Mouse (Mus musculus): Measurements from ENCODE around the gene Ggnbp2. TPM values are rescaled to one million over a fixed set of nuclear protein-coding genes. Genes with fewer than 3 reads are reported as not detected.
A peak's percentile ranks its signal among the peaks of the same experiment; 100 is the strongest.

Gene Ggnbp2
- 170 and 191 TPM in 2 replicates for total RNA-seq (2014; fragmentation: Nextera tagmentation)
- 127 and 156 TPM in 2 replicates for total RNA-seq (2017)
- 126 and 142 TPM in 2 replicates for polyA plus RNA-seq (2012)

- Histone ChIP-seq H3K27me3 (ENCODE audit: insufficient read depth, low read length) (no peaks in the 10 kb centered on the region), H3K4me3 (ENCODE audit: low read depth, low read length) (peak within 1 kb of the TSS; percentile 97), H3K4me1 (ENCODE audit: insufficient read depth, low read depth, low read length) (peaks cover 38% of the 10 kb centered on the region), H3K9me3 (replicated peaks) (no peaks in the 10 kb centered on the region), H3K36me3 (replicated peaks) (peaks cover 29% of the 10 kb centered on the region)
- TF ChIP-seq CTCF (IDR thresholded peaks at IDR 0.05; ENCODE audit: low read depth, low read length) (no peak), GATA1 (IDR thresholded peaks at IDR 0.05; ENCODE audit: borderline replicate concordance, low read length) (no peak), GATA2 (IDR thresholded peaks at IDR 0.05; ENCODE audit: borderline replicate concordance, low read depth, low read length) (no peak), TAL1 (conservative IDR thresholded peaks at IDR 0.05; ENCODE audit: low read depth, low read length) (no peak), POLR2AphosphoS5 (IDR thresholded peaks at IDR 0.05; ENCODE audit: insufficient replicate concordance, low read depth, low read length) (no peak)
- peak; percentile 18; the same call in 1 of the 2 replicates for ATAC-seq (ENCODE audit: extremely low read depth, insufficient number of reproducible peaks, low FRiP score, poor library complexity, severe bottlenecking)
- peak; percentile 85 for DNase-seq (ENCODE audit: low spot score)
Observed at GRCm38 (mm10) chr11:84870337-84871043, at the start of gene Ggnbp2. TSS of gene Ggnbp2 (minus strand) at chr11:84870817.

GRCm38 (mm10) chr11:84919951-84920350 lies 49.3 kb upstream of the Ggnbp2 start:
- no peak overlapping the region for H3K4me3 ChIP-seq (ENCODE audit: low read depth, low read length)
- H3K9me3 ChIP-seq (replicated peaks) = no peaks in the 10 kb centered on the region
- no peaks in the 10 kb centered on the region for H3K36me3 ChIP-seq (replicated peaks)
- H3K27me3 ChIP-seq (ENCODE audit: insufficient read depth, low read length) = peaks cover 40% of the 10 kb centered on the region
- DNase-seq (ENCODE audit: low spot score) = no peak
- TF ChIP-seq GATA1 (IDR thresholded peaks at IDR 0.05; ENCODE audit: borderline replicate concordance, low read length) = no peak
- no peak for TF ChIP-seq POLR2AphosphoS5 (IDR thresholded peaks at IDR 0.05; ENCODE audit: insufficient replicate concordance, low read depth, low read length)
- no peak for TF ChIP-seq TAL1 (conservative IDR thresholded peaks at IDR 0.05; ENCODE audit: low read depth, low read length)
- TF ChIP-seq CTCF (IDR thresholded peaks at IDR 0.05; ENCODE audit: low read depth, low read length) = no peak
- no peak for TF ChIP-seq GATA2 (IDR thresholded peaks at IDR 0.05; ENCODE audit: borderline replicate concordance, low read depth, low read length)
- ATAC-seq (ENCODE audit: extremely low read depth, insufficient number of reproducible peaks, low FRiP score, poor library complexity, severe bottlenecking) = no peak
- H3K4me1 ChIP-seq (ENCODE audit: insufficient read depth, low read depth, low read length) = peaks cover 26% of the 10 kb centered on the region

- no peak for TF ChIP-seq GATA2 (IDR thresholded peaks at IDR 0.05; ENCODE audit: borderline replicate concordance, low read depth, low read length)
- TF ChIP-seq CTCF (IDR thresholded peaks at IDR 0.05; ENCODE audit: low read depth, low read length) = peak; percentile 36
- peak; percentile 30 for DNase-seq (ENCODE audit: low spot score)
- H3K4me1 ChIP-seq (ENCODE audit: insufficient read depth, low read depth, low read length) = peaks cover 33% of the 10 kb centered on the region
Observed at GRCm38 (mm10) chr11:84919276-84919675, 48.7 kb upstream of the Ggnbp2 start.

GRCm38 (mm10) chr11:84918425-84918824 lies 47.8 kb upstream of the Ggnbp2 start:
- 0 out of 2 replicates have a peak, but pooled peaks have one; percentile 29 for ATAC-seq (ENCODE audit: extremely low read depth, insufficient number of reproducible peaks, low FRiP score, poor library complexity, severe bottlenecking)
- H3K36me3 ChIP-seq (replicated peaks) = peaks cover 15% of the 10 kb centered on the region
- H3K4me1 ChIP-seq (ENCODE audit: insufficient read depth, low read depth, low read length) = peaks cover 42% of the 10 kb centered on the region
- H3K4me3 ChIP-seq (ENCODE audit: low read depth, low read length) = no peak overlapping the region; the same call in 1 of the 2 replicates
- no peaks in the 10 kb centered on the region for H3K9me3 ChIP-seq (replicated peaks)
- DNase-seq (ENCODE audit: low spot score) = peak; percentile 64
- no peak for TF ChIP-seq POLR2AphosphoS5 (IDR thresholded peaks at IDR 0.05; ENCODE audit: insufficient replicate concordance, low read depth, low read length)
- TF ChIP-seq CTCF (IDR thresholded peaks at IDR 0.05; ENCODE audit: low read depth, low read length) = peak; percentile 93
- no peak for TF ChIP-seq TAL1 (conservative IDR thresholded peaks at IDR 0.05; ENCODE audit: low read depth, low read length)
- no peak for TF ChIP-seq GATA1 (IDR thresholded peaks at IDR 0.05; ENCODE audit: borderline replicate concordance, low read length)
- TF ChIP-seq GATA2 (IDR thresholded peaks at IDR 0.05; ENCODE audit: borderline replicate concordance, low read depth, low read length) = no peak
- H3K27me3 ChIP-seq (ENCODE audit: insufficient read depth, low read length) = peaks cover 30% of the 10 kb centered on the region

More at GRCm38 (mm10) chr11:84919276-84919675, 48.7 kb upstream of the Ggnbp2 start:
- peaks cover 35% of the 10 kb centered on the region for H3K27me3 ChIP-seq (ENCODE audit: insufficient read depth, low read length)
- H3K36me3 ChIP-seq (replicated peaks) = peaks cover 7% of the 10 kb centered on the region
- no peak overlapping the region for H3K4me3 ChIP-seq (ENCODE audit: low read depth, low read length)
- no peak for ATAC-seq (ENCODE audit: extremely low read depth, insufficient number of reproducible peaks, low FRiP score, poor library complexity, severe bottlenecking)
- no peaks in the 10 kb centered on the region for H3K9me3 ChIP-seq (replicated peaks)

GRCm38 (mm10) chr11:84916703-84917300 lies 46.2 kb upstream of the Ggnbp2 start:
- Histone ChIP-seq H3K9me3 (replicated peaks) (no peaks in the 10 kb centered on the region), H3K4me3 (ENCODE audit: low read depth, low read length) (peak overlapping the region; percentile 98; the same call in 1 of the 2 replicates), H3K36me3 (replicated peaks) (peaks cover 31% of the 10 kb centered on the region), H3K27me3 (ENCODE audit: insufficient read depth, low read length) (peaks cover 14% of the 10 kb centered on the region), H3K4me1 (ENCODE audit: insufficient read depth, low read depth, low read length) (peaks cover 47% of the 10 kb centered on the region)
- no peak for ATAC-seq (ENCODE audit: extremely low read depth, insufficient number of reproducible peaks, low FRiP score, poor library complexity, severe bottlenecking)
- no peak for DNase-seq (ENCODE audit: low spot score)
- TF ChIP-seq CTCF (IDR thresholded peaks at IDR 0.05; ENCODE audit: low read depth, low read length) (no peak), GATA1 (IDR thresholded peaks at IDR 0.05; ENCODE audit: borderline replicate concordance, low read length) (no peak), POLR2AphosphoS5 (IDR thresholded peaks at IDR 0.05; ENCODE audit: insufficient replicate concordance, low read depth, low read length) (no peak), TAL1 (conservative IDR thresholded peaks at IDR 0.05; ENCODE audit: low read depth, low read length) (no peak), GATA2 (IDR thresholded peaks at IDR 0.05; ENCODE audit: borderline replicate concordance, low read depth, low read length) (no peak)

GRCm38 (mm10) chr11:84916053-84916702 lies 45.6 kb upstream of the Ggnbp2 start, which contains the start of gene Znhit3:
TSS of gene Znhit3 (minus strand) at chr11:84916366.
- Histone ChIP-seq H3K27me3 (ENCODE audit: insufficient read depth, low read length) (peaks cover 10% of the 10 kb centered on the region), H3K36me3 (replicated peaks) (peaks cover 37% of the 10 kb centered on the region), H3K4me1 (ENCODE audit: insufficient read depth, low read depth, low read length) (peaks cover 47% of the 10 kb centered on the region), H3K4me3 (ENCODE audit: low read depth, low read length) (peak within 1 kb of the TSS; percentile 98), H3K9me3 (replicated peaks) (no peaks in the 10 kb centered on the region)
- no peak for TF ChIP-seq POLR2AphosphoS5 (IDR thresholded peaks at IDR 0.05; ENCODE audit: insufficient replicate concordance, low read depth, low read length)
- TF ChIP-seq TAL1 (conservative IDR thresholded peaks at IDR 0.05; ENCODE audit: low read depth, low read length) = no peak
- no peak for TF ChIP-seq CTCF (IDR thresholded peaks at IDR 0.05; ENCODE audit: low read depth, low read length)
- TF ChIP-seq GATA1 (IDR thresholded peaks at IDR 0.05; ENCODE audit: borderline replicate concordance, low read length) = no peak
- no peak for TF ChIP-seq GATA2 (IDR thresholded peaks at IDR 0.05; ENCODE audit: borderline replicate concordance, low read depth, low read length)
- DNase-seq (ENCODE audit: low spot score) (peak; percentile 78), ATAC-seq (ENCODE audit: extremely low read depth, insufficient number of reproducible peaks, low FRiP score, poor library complexity, severe bottlenecking) (peak; percentile 62)
